Mouse (Mus musculus): ENCODE measurements around the gene Ppwd1. TPM values are rescaled to one million over a fixed set of nuclear protein-coding genes. Genes with fewer than 3 reads are reported as not detected.

Gene Ppwd1
- 36.1 TPM for polyA plus RNA-seq (2014; fragmentation: Illumina TruSeq; extraction: RNeasy Lipid Tissue Mini Kit (QIAGEN cat#74804); ENCODE audit: low read depth, low replicate concordance)

GRCm38 (mm10) chr13:104228384-104229066, at the start of gene Ppwd1, which contains the start of gene Cenpk:
Gene Ppwd1 (minus strand): TSS chr13:104228843.
Gene Cenpk (plus strand): TSS chr13:104228611.

GRCm38 (mm10) chr13:104178650-104179121, 50.0 kb downstream of the Ppwd1 start, which contains the start of gene Trim23:
Gene Trim23 (plus strand): TSS chr13:104178797.

GRCm38 (mm10) chr13:104177796-104178649, 50.6 kb downstream of the Ppwd1 start, which contains the start of gene Trappc13:
Gene Trappc13 (minus strand): TSS chr13:104178469.

Other genes starting within 250 kb of the Ppwd1 start
- 81.1 TPM for gene Nln, start 119.2 kb downstream of the Ppwd1 start, polyA plus RNA-seq (2014; fragmentation: Illumina TruSeq; extraction: RNeasy Lipid Tissue Mini Kit (QIAGEN cat#74804); ENCODE audit: low read depth, low replicate concordance)
- 14.7 TPM for gene Sgtb, start 119.1 kb downstream of the Ppwd1 start, polyA plus RNA-seq (2014; fragmentation: Illumina TruSeq; extraction: RNeasy Lipid Tissue Mini Kit (QIAGEN cat#74804); ENCODE audit: low read depth, low replicate concordance)
- gene Trappc13, start 50.4 kb downstream of the Ppwd1 start, polyA plus RNA-seq (2014; fragmentation: Illumina TruSeq; extraction: RNeasy Lipid Tissue Mini Kit (QIAGEN cat#74804); ENCODE audit: low read depth, low replicate concordance), result 143 TPM
- gene Trim23, start 50.0 kb downstream of the Ppwd1 start, polyA plus RNA-seq (2014; fragmentation: Illumina TruSeq; extraction: RNeasy Lipid Tissue Mini Kit (QIAGEN cat#74804); ENCODE audit: low read depth, low replicate concordance), result 90.7 TPM
- gene Cenpk, start 232 bp downstream of the Ppwd1 start, polyA plus RNA-seq (2014; fragmentation: Illumina TruSeq; extraction: RNeasy Lipid Tissue Mini Kit (QIAGEN cat#74804); ENCODE audit: low read depth, low replicate concordance), result 21.9 TPM
- 5.6 TPM for gene Adamts6, start 59.0 kb upstream of the Ppwd1 start, polyA plus RNA-seq (2014; fragmentation: Illumina TruSeq; extraction: RNeasy Lipid Tissue Mini Kit (QIAGEN cat#74804); ENCODE audit: low read depth, low replicate concordance)